In genomic region chr5:122735853-122736252, GRCm38 (mm10) we compare ENCODE assay signal across 34 mouse cellular contexts.
"Had no signal": no experiment of that assay in that cellular context is flagged by ENCODE, and none has a peak within 500 bp of the region (broad histone marks: within the 10 kb centered on the region; RNA-seq: fewer than 3 reads in every experiment).

No protein-coding gene starts in this region.

- H3K36me3 ChIP-seq: heart, embryonic 15.5 days; intestine, embryonic 15.5 days had no signal

- ATAC-seq: hindbrain, embryonic 16.5 days; hindbrain, postnatal 0 days; inflammation-experienced regulatory T-cells, adult 6 months; intestine, embryonic 15.5 days; intestine, embryonic 16.5 days; intestine, postnatal 0 days had no signal

- H3K27ac ChIP-seq: heart, embryonic 10.5 days; heart, embryonic 13.5 days; heart, embryonic 15.5 days; hindbrain, embryonic 12.5 days; hindbrain, embryonic 13.5 days; hindbrain, embryonic 14.5 days; hindbrain, embryonic 15.5 days; hindbrain, postnatal 0 days; intestine, embryonic 15.5 days; kidney, embryonic 15.5 days; kidney, postnatal 0 days; layer of hippocampus, adult 2 months had no signal

- DNase-seq: heart, postnatal 10 days; heart, postnatal 14 days; heart, postnatal 36 days; heart, postnatal 4 days; kidney, adult 11 months; kidney, adult 18-20 months; kidney, adult 2 months; kidney, adult 8-10 months; kidney, adult 9 months; kidney, postnatal 10 days; kidney, postnatal 14 days; kidney, postnatal 25 days; kidney, postnatal 36 days; layer of hippocampus, adult 9-11 months; layer of hippocampus, postnatal 36 days had no signal

- H3K9ac ChIP-seq: heart, embryonic 12.5 days; heart, embryonic 13.5 days; heart, embryonic 15.5 days; hindbrain, embryonic 12.5 days; hindbrain, embryonic 13.5 days; hindbrain, embryonic 14.5 days; hindbrain, embryonic 15.5 days; intestine, embryonic 15.5 days; kidney, embryonic 15.5 days had no signal

- H3K4me1 ChIP-seq: hindbrain, embryonic 15.5 days had no signal

- H3K4me3 ChIP-seq: heart, embryonic 10.5 days; heart, embryonic 12.5 days; heart, embryonic 13.5 days; heart, embryonic 15.5 days; hindbrain, embryonic 10.5 days; hindbrain, embryonic 12.5 days; hindbrain, embryonic 13.5 days; hindbrain, embryonic 15.5 days; intestine, embryonic 15.5 days; kidney, embryonic 15.5 days; layer of hippocampus, adult 2 months had no signal

- H3K4me2 ChIP-seq: heart, embryonic 11.5 days; heart, embryonic 12.5 days; heart, embryonic 13.5 days; heart, embryonic 15.5 days; hindbrain, embryonic 12.5 days; hindbrain, embryonic 13.5 days; hindbrain, embryonic 14.5 days; hindbrain, embryonic 15.5 days; intestine, embryonic 15.5 days; kidney, embryonic 15.5 days had no signal

- H3K9me3 ChIP-seq: heart, embryonic 10.5 days; heart, embryonic 12.5 days; heart, embryonic 13.5 days; heart, embryonic 15.5 days; hindbrain, embryonic 10.5 days; hindbrain, embryonic 12.5 days; hindbrain, embryonic 13.5 days; hindbrain, embryonic 15.5 days; intestine, embryonic 15.5 days; kidney, embryonic 15.5 days had no signal

- H3K27me3 ChIP-seq: heart, embryonic 12.5 days; heart, embryonic 13.5 days; heart, embryonic 15.5 days; hindbrain, embryonic 12.5 days; hindbrain, embryonic 13.5 days; hindbrain, embryonic 15.5 days; intestine, embryonic 15.5 days; kidney, embryonic 15.5 days had no signal
